Mouse (Mus musculus) heart, embryonic 14.5 days (tissue): ENCODE data around the gene Sbno2. TPM values are rescaled to one million over a fixed set of nuclear protein-coding genes. Genes with fewer than 3 reads are reported as not detected.
"Not testable (repeated sequence)": the region's sequence is repeated elsewhere in the genome, so short reads cannot be mapped to it uniquely, and the experiment has no call there.

Experiments
- ATAC-seq: fragments of 200-750 bp; cut with Nextera tagmentation; 2 replicates; pipeline ENCODE4 v1.8.0; 2017; ENCODE audit warnings: low read depth, moderate TSS enrichment; ENCODE audit not compliant: insufficient number of reproducible peaks, insufficient read depth, low FRiP score
- H3K27ac ChIP-seq, 2 experiments: fragments of 200-500 bp in 1 of 2; fragments of 300-500 bp in 1 of 2; sonication (generic) in 1 of 2; replicated peaks in 1 of 2; 2 replicates each; pipeline ENCODE4 v1.5.1; 2012 to 2014; ENCODE audit warnings: low read depth in 2 of 2, low read length in 2 of 2, control low read depth in 1 of 2, mild to moderate bottlenecking in 1 of 2, mixed read lengths in 1 of 2; ENCODE audit not compliant: control insufficient read depth in 1 of 2, insufficient read depth in 1 of 2
- H3K27me3 ChIP-seq: fragments of 300-500 bp; sonication (generic); 2 replicates; pipeline ENCODE4 v1.6.1; 2014; ENCODE audit warnings: mild to moderate bottlenecking, low read length, control low read depth; ENCODE audit not compliant: control insufficient read depth, insufficient read depth
- H3K36me3 ChIP-seq: fragments of 300-500 bp; sonication (generic); 2 replicates; pipeline ENCODE4 v1.6.1; 2014; ENCODE audit warnings: mild to moderate bottlenecking, control low read depth, low read length, mixed read lengths; ENCODE audit not compliant: control insufficient read depth, insufficient read depth
- H3K4me1 ChIP-seq, 2 experiments: fragments of 200-500 bp in 1 of 2; fragments of 300-500 bp in 1 of 2; sonication (generic) in 1 of 2; 2 replicates each; pipeline ENCODE4 v1.6.1; 2012 to 2014; ENCODE audit warnings: low read length in 2 of 2, control low read depth in 1 of 2, mixed read lengths in 1 of 2; ENCODE audit not compliant: control insufficient read depth in 2 of 2, insufficient read depth in 2 of 2
- H3K4me2 ChIP-seq: fragments of 300-500 bp; sonication (generic); 2 replicates; pipeline ENCODE4 v1.6.1; 2014; ENCODE audit warnings: mild to moderate bottlenecking, low read length
- H3K4me3 ChIP-seq, 2 experiments: fragments of 200-500 bp in 1 of 2; fragments of 300-500 bp in 1 of 2; sonication (generic) in 1 of 2; 2 replicates each; pipeline ENCODE4 v1.5.1; 2012 to 2014; ENCODE audit warnings: low read length in 2 of 2, mild to moderate bottlenecking in 2 of 2, control low read depth in 1 of 2, low read depth in 1 of 2, moderate library complexity in 1 of 2; ENCODE audit not compliant: control insufficient read depth in 1 of 2, insufficient read depth in 1 of 2
- H3K9ac ChIP-seq: fragments of 300-500 bp; sonication (generic); 2 replicates; pipeline ENCODE4 v1.6.1; 2014; ENCODE audit warnings: mild to moderate bottlenecking, low read length
- H3K9me3 ChIP-seq: fragments of 300-500 bp; sonication (generic); 2 replicates; pipeline ENCODE4 v1.6.1; 2016; ENCODE audit warnings: low read length, control low read depth; ENCODE audit not compliant: control insufficient read depth
- WGBS: fragments of 180-500 bp; shearing (Covaris S2); extraction: QIAGEN DNeasy Blood & Tissue Kit; methylation state at CpG from one replicate; pipeline ENCODE4 v1.1.7; 2014; 5-methylcytosine and 5-hydroxymethylcytosine counted together
- polyA plus RNA-seq: library from polyadenylated mRNA; unstranded; fragments of >200 nt; fragmentation: Nextera tagmentation; extraction: Ambion mirVana; gene quantifications from 2 replicates; pipeline ENCODE4 v1.2.1, GENCODE M21; 2014

Gene Sbno2
- polyA plus RNA-seq, 1 experiment from 2014 or later: 9.5 TPM

DNA sequence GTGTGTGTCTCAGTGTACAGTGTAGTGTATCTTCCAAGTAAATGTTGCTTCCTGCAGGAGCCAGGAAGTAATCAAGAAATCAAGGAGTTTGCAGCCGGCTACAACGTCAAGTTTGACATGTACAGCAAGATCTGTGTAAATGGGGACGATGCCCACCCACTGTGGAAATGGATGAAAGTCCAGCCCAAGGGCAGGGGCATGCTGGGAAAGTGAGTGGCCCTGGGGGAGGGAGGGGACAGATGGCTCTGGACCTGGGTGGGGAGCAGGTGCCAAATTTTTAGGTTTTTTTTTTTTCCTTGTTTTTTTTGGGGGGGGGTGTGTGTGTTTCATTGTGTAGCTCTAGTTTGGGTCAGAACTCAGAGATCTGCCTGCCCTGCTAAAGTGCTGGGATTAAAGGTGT, 50.5 kb downstream of the Sbno2 start:
- not testable (repeated sequence) for ATAC-seq, H3K9me3 ChIP-seq, H3K27me3 ChIP-seq
- H3K9ac ChIP-seq: peak overlapping the region; percentile 97
- H3K36me3 ChIP-seq: peaks cover 50% of the 10 kb centered on the region
- peak overlapping the region; percentile 88 for H3K4me2 ChIP-seq
- H3K27ac ChIP-seq: 0 out of 4 replicates have a peak overlapping the region, but pooled peaks of 1 of the 2 experiments have one; percentile 6
- peak overlapping the region; percentile 83 to 88 for H3K4me3 ChIP-seq
- peaks cover 20 to 44% of the 10 kb centered on the region in 2 experiments for H3K4me1 ChIP-seq
- WGBS: 26% methylated on average over 3 of the region's 3 CpGs

DNA sequence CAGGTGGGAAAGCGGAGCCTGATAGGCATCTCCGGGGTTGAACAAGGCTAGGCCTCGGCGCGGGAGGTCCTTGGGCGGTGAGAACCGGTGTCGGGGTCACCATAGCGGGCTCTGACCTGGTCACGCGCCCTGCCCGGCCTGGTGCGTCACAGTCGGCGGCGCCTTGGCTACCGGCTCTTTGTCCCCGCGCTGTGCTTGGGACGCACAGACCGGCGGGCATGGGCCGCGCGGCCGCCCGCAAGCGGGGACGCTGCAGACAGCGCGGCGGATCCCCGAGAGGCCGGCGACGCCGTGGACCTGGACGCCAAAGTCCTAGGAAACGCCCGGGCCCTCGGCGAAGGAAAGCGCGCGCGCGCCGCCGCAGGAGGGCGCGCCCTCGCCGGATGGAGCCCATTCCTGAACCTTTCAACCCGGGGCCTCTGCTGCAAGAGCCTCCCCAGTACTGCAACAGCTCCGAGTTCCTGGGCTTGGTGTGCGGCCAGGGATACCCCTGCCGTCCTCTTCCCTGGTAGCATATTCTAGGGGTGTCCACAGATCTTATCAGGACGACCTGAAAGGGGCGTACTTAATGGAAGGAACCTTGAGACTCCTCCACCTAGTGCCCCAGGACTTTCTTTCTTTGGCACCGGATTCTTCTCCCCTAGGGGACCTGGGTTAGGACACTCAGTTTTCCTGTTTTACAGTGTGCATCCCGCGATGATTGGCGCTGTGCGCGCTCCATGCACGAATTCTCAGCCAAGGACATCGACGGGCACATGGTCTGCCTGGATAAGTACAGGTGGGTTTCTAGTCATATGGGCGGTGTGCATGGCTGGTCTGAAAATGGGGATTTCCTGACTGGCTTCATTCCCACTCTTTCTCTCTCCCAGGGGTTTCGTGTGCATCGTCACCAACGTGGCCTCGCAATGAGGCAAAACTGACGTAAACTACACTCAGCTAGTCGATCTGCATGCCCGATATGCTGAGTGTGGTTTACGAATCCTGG, 51.2 kb downstream of the Sbno2 start:
- Histone ChIP-seq H3K27ac (peak overlapping the region; percentile 92 to 99), H3K9ac (peak overlapping the region; percentile 97), H3K36me3 (peaks cover 42% of the 10 kb centered on the region), H3K4me2 (peak overlapping the region; percentile 88), H3K4me3 (peak overlapping the region; percentile 83 to 88), H3K27me3 (no peaks in the 10 kb centered on the region), H3K9me3 (no peaks in the 10 kb centered on the region), H3K4me1 (peaks cover 20 to 44% of the 10 kb centered on the region in 2 experiments)
- peak; percentile 47 for ATAC-seq
- WGBS: under 1% methylated on average over 77 of the region's 77 CpGs

- Histone ChIP-seq H3K4me2 (peak overlapping the region; percentile 88), H3K4me1 (peaks cover 24 to 52% of the 10 kb centered on the region in 2 experiments), H3K4me3 (peak overlapping the region; percentile 83 to 88), H3K9me3 (no peaks in the 10 kb centered on the region), H3K27me3 (no peaks in the 10 kb centered on the region), H3K36me3 (peaks cover 34% of the 10 kb centered on the region), H3K9ac (peak overlapping the region; percentile 97), H3K27ac (peak overlapping the region; percentile 92 to 99)
- under 1% methylated on average over 47 of the region's 47 CpGs for WGBS
- peak; percentile 91 for ATAC-seq
Observed at GRCm38 (mm10) chr10:80053259-80053780, 52.1 kb downstream of the Sbno2 start.

DNA sequence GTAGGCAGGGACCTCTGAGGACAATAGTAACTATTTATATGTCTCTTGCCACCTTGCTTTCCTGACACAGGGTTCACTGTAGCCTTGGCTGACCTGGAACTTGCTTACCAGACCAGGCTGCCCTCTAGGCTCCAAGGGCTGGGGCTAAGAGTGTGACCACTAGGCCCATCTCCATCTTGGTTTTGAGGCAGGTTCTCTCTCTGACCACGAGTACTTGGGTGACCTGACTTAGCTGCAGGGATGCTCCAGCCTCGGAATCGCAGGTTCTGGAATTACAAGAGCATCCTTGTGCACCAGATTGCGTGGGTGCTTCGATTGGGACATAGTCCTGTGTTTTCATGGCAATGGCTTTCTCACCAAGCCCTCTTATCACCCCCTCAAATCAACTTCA, 53.0 kb downstream of the Sbno2 start:
- no peaks in the 10 kb centered on the region for H3K9me3 ChIP-seq
- H3K4me3 ChIP-seq: no peak overlapping the region
- H3K27ac ChIP-seq: peak overlapping the region; percentile 6 to 79
- peak overlapping the region; percentile 35; the same call in 1 of the 2 replicates for H3K9ac ChIP-seq
- H3K36me3 ChIP-seq: peaks cover 25% of the 10 kb centered on the region
- WGBS: 85% methylated on average over 5 of the region's 5 CpGs
- peak overlapping the region; percentile 57; the same call in 1 of the 2 replicates for H3K4me2 ChIP-seq
- peaks cover 28 to 62% of the 10 kb centered on the region in 2 experiments for H3K4me1 ChIP-seq
- no peaks in the 10 kb centered on the region for H3K27me3 ChIP-seq
- no peak for ATAC-seq

GRCm38 (mm10) chr10:80051618-80052373, 53.6 kb downstream of the Sbno2 start:
- H3K4me2 ChIP-seq: no peak overlapping the region
- peak overlapping the region; percentile 48 to 79 for H3K27ac ChIP-seq
- peak overlapping the region; percentile 35; the same call in 1 of the 2 replicates for H3K9ac ChIP-seq
- ATAC-seq: no peak
- H3K9me3 ChIP-seq: no peaks in the 10 kb centered on the region
- H3K36me3 ChIP-seq: peaks cover 19% of the 10 kb centered on the region
- H3K27me3 ChIP-seq: no peaks in the 10 kb centered on the region
- 23% methylated on average over 14 of the region's 14 CpGs for WGBS
- H3K4me1 ChIP-seq: peaks cover 28 to 62% of the 10 kb centered on the region in 2 experiments
- no peak overlapping the region for H3K4me3 ChIP-seq

DNA sequence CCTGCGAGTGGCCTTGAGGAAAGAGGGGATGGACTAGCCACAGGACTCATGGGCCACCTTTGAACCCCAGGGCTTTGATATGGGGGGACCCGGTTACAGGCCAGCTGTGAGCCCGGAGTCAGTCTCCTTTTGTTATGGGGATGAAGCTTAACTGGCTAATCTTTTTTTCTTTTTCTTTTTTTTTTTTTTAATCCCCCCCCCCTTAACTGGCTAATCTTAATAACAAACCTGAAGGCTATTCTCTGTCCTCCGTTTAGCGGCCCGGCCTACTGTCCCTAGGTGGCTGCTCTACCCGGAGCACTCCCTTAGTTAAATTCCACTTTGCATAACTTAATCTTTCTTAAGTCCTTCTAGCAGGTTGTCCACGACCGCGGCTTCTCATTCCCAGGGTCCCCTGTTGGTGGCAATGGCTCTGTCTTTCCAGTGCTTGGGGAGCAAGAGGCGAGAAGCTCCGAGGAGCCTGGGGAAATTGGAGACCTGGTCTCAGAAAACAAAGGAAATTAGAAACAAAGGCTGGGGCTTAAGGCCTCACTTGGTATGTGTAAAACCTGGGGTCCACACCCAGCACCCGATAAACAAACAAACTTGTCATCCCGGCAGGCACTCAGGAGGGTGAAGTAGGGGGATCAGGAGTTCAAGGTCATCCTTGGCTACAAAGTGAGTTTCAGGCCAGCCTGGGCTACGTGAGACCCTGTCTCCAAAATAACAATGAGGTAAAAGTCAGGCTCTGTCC, 54.3 kb downstream of the Sbno2 start:
- WGBS: 46% methylated on average over 15 of the region's 15 CpGs
- no peaks in the 10 kb centered on the region for H3K27me3 ChIP-seq
- H3K4me1 ChIP-seq: peaks cover 28 to 62% of the 10 kb centered on the region in 2 experiments
- H3K27ac ChIP-seq: peak overlapping the region; percentile 48 to 79; a peak in 3 of 4 replicates
- H3K36me3 ChIP-seq: peaks cover 12% of the 10 kb centered on the region
- H3K9ac ChIP-seq: no peak overlapping the region; the same call in none of the 2 replicates
- no peak for ATAC-seq
- no peaks in the 10 kb centered on the region for H3K9me3 ChIP-seq
- no peak overlapping the region for H3K4me3 ChIP-seq
- no peak overlapping the region for H3K4me2 ChIP-seq
